Mouse (Mus musculus): ENCODE results near the gene Klre1. TPM values are rescaled to one million over a fixed set of nuclear protein-coding genes. Genes with fewer than 3 reads are reported as not detected.
"Not testable (repeated sequence)": the region's sequence is repeated elsewhere in the genome, so short reads cannot be mapped to it uniquely, and the experiment has no call there.

Gene Klre1
- total and polyA plus RNA-seq, 3 experiments: 0.24 to 0.26 TPM; not detected in 1

DNA sequence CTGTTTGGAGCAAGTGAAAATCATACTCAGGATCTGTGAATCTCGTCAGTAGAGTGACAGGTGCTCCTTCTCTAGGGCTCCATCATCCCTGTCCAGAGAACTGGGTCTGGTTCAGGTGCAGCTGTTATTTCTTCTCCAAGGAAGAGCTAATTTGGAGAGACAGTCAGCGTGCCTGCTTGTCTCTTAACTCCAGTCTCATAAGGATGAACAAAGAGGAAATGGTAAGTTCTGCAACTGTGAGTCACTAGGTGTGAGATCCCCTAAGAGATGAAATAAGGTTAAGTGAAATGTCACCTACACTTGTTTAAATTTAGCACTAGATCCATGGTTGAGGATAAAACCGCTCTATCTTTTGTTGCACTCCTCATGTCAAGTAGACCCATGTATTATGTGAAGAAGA is 5.3 kb downstream of the Klre1 start:
- DNase-seq: no peak

DNA sequence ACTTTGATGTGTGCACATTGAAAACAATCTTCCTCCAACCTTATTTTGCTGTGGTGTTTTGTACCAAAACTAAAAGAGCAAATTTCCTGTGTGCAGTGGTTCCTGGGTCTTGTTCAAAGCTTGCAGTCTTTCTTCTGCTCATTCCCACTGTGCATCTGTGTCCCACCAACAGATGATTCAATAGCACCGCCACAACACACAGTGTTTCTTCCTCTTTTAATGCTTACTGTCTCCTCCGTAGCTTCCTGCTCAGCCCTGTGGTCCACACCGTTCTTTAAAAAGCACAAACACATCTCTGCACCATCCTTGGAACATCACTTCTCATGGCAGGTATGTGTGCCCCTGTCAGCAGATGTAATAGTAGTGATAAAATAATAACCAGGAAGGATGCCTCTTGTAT is 13.8 kb downstream of the Klre1 start, which contains the start of gene Klrd1:
Gene Klrd1, plus strand, starts transcription at position 275 of the 400 bp plus-strand sequence.
- no peak for DNase-seq

- DNase-seq: no peak
These were observed 30.7 kb downstream of the Klre1 start for GRCm38 (mm10) chr6:129608372-129608771.

DNA sequence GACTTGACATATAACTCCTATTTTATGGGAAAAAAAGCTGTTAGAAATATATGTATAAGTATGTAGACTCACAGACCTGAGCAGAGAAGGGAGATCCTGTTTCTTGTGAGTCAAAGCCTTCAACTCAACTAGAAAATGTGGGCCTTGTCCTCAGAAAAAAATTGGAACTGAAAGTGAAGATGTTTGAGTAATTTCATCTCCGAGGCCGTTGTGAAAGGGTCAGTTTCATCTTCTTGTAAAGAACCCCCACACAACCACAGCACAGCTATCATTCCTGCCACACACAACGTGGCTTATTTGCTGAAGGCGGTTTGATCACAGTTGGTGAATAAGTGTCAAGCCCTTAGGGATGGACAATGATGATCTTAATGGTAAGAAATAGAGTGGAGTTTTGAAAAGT is 46.0 kb downstream of the Klre1 start, which contains the start of gene Klrk1:
Gene Klrk1, minus strand, starts transcription at position 130 of the 400 bp plus-strand sequence.
- DNase-seq: no peak

DNA sequence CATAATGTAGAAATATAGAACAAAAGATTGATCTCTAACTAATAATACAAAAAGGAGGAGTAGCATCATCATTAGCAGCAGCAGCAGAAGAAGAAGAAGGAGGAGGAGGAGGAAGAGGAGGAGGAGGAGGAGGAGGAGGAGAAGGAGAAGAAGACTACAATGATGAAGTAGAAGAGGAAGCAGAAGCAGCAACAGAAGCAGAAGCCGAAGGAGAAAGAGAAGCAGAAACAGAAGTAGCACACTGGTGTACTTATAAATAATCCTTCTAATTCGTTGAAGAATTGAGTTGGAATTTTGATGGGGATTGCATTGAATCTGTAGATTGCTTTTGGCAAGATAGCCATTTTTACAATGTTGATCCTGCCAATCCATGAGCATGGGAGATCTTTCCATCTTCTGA is 53.3 kb downstream of the Klre1 start:
- not testable (repeated sequence) for DNase-seq

Other genes with a start within 250 kb of the Klre1 start
- not detected for gene 4922502D21Rik, start 246.1 kb upstream of the Klre1 start, total RNA-seq (2021)
- not detected in 2 replicates for gene 4922502D21Rik, start 246.1 kb upstream of the Klre1 start, polyA plus RNA-seq (2012; rRNA removed)
- gene Clec12a, start 235.2 kb upstream of the Klre1 start, total RNA-seq (2021): 1 to 10 TPM; 1.2 to 1.8 TPM
- 0.16 and 0.23 TPM in 2 replicates for gene Clec12a, start 235.2 kb upstream of the Klre1 start, polyA plus RNA-seq (2012; rRNA removed)
- gene Clec12b, start 192.0 kb upstream of the Klre1 start, total RNA-seq (2021): under 1 TPM in 1 of 2 experiments, not detected in 1; 0.20 TPM
- not detected in 2 replicates for gene Clec12b, start 192.0 kb upstream of the Klre1 start, polyA plus RNA-seq (2012; rRNA removed)
- gene Clec1b, start 180.6 kb upstream of the Klre1 start, total RNA-seq (2021): under 1 TPM; 0.35 to 0.43 TPM
- 0.18 TPM in 1 of 2 replicates, not detected in the other for gene Clec1b, start 180.6 kb upstream of the Klre1 start, polyA plus RNA-seq (2012; rRNA removed)
- under 1 TPM; 0.23 to 0.73 TPM for gene Clec9a, start 169.0 kb upstream of the Klre1 start, total RNA-seq (2021)
- gene Clec9a, start 169.0 kb upstream of the Klre1 start, polyA plus RNA-seq (2012; rRNA removed): 0.20 and 0.24 TPM in 2 replicates
- 1 to 10 TPM; 3.3 to 6.7 TPM for gene Clec1a, start 125.9 kb upstream of the Klre1 start, total RNA-seq (2021)
- 1.5 TPM in 2 replicates for gene Clec1a, start 125.9 kb upstream of the Klre1 start, polyA plus RNA-seq (2012; rRNA removed)
- gene Olr1, start 70.7 kb upstream of the Klre1 start, total RNA-seq (2021): under 1 TPM; 0.07 to 0.26 TPM
- not detected in 2 replicates for gene Olr1, start 70.7 kb upstream of the Klre1 start, polyA plus RNA-seq (2012; rRNA removed)
- not detected for gene Tmem52b, start 65.3 kb upstream of the Klre1 start, total RNA-seq (2021)
- not detected in 2 replicates for gene Tmem52b, start 65.3 kb upstream of the Klre1 start, polyA plus RNA-seq (2012; rRNA removed)
- 100 to 1,000 TPM; 258 to 360 TPM for gene Gabarapl1, start 44.7 kb upstream of the Klre1 start, total RNA-seq (2021)
- gene Gabarapl1, start 44.7 kb upstream of the Klre1 start, polyA plus RNA-seq (2012; rRNA removed): 86.4 and 101 TPM in 2 replicates
- under 1 TPM in 1 of 2 experiments, not detected in 1; 0.79 TPM for gene Klrd1, start 13.9 kb downstream of the Klre1 start, total RNA-seq (2021)
- gene Klrd1, start 13.9 kb downstream of the Klre1 start, polyA plus RNA-seq (2012; rRNA removed): 0.11 TPM in 1 of 2 replicates, not detected in the other
- gene Klrk1, start 46.0 kb downstream of the Klre1 start, total RNA-seq (2021): under 1 TPM; 0.20 to 0.79 TPM
- not detected in 2 replicates for gene Klrk1, start 46.0 kb downstream of the Klre1 start, polyA plus RNA-seq (2012; rRNA removed)
- gene Klrc3, start 65.4 kb downstream of the Klre1 start, total RNA-seq (2021): not detected
- not detected in 2 replicates for gene Klrc3, start 65.4 kb downstream of the Klre1 start, polyA plus RNA-seq (2012; rRNA removed)
- under 1 TPM in 1 of 2 experiments, not detected in 1; 0.17 TPM for gene Klrc2, start 82.8 kb downstream of the Klre1 start, total RNA-seq (2021)
- 0.17 TPM in 1 of 2 replicates, not detected in the other for gene Klrc2, start 82.8 kb downstream of the Klre1 start, polyA plus RNA-seq (2012; rRNA removed)
- not detected for gene Klrc1, start 101.1 kb downstream of the Klre1 start, total RNA-seq (2021)
- gene Klrc1, start 101.1 kb downstream of the Klre1 start, polyA plus RNA-seq (2012; rRNA removed): 0.25 TPM in 1 of 2 replicates, not detected in the other
- gene Klri1, start 139.2 kb downstream of the Klre1 start, total RNA-seq (2021): not detected
- gene Klri1, start 139.2 kb downstream of the Klre1 start, polyA plus RNA-seq (2012; rRNA removed): not detected in 2 replicates
- under 1 TPM in 1 of 2 experiments, not detected in 1; 0.14 TPM for gene Klri2, start 162.6 kb downstream of the Klre1 start, total RNA-seq (2021)
- not detected in 2 replicates for gene Klri2, start 162.6 kb downstream of the Klre1 start, polyA plus RNA-seq (2012; rRNA removed)
- gene Gm156, start 206.4 kb downstream of the Klre1 start, total RNA-seq (2021): not detected
- not detected in 2 replicates for gene Gm156, start 206.4 kb downstream of the Klre1 start, polyA plus RNA-seq (2012; rRNA removed)

Data from adrenal gland, adult 2 months (tissue).